Mouse (Mus musculus) hindbrain, embryonic 11.5 days (tissue): ENCODE results near the gene Rgs6. TPM values are rescaled to one million over a fixed set of nuclear protein-coding genes. Genes with fewer than 3 reads are reported as not detected.

Experiments
- ATAC-seq: fragments of 200-750 bp; cut with Nextera tagmentation; 2 replicates; pipeline ENCODE4 v1.8.0; 2017; ENCODE audit warnings: mild to moderate bottlenecking, moderate TSS enrichment, moderate library complexity; ENCODE audit not compliant: low FRiP score
- DNase-seq: peaks from one replicate; pipeline ENCODE4 v3.0.0-alpha.2; 2015; ENCODE audit warnings: low spot score
- H3K27ac ChIP-seq: fragments of 300-500 bp; sonication (generic); 2 replicates; pipeline ENCODE4 v1.5.1; 2014; ENCODE audit warnings: mild to moderate bottlenecking, low read depth, low read length
- H3K27me3 ChIP-seq: fragments of 300-500 bp; sonication (generic); 2 replicates; pipeline ENCODE4 v1.6.1; 2014; ENCODE audit warnings: mild to moderate bottlenecking, low read length, moderate library complexity, mixed read lengths; ENCODE audit not compliant: control insufficient read depth, insufficient read depth
- H3K36me3 ChIP-seq: fragments of 300-500 bp; sonication (generic); 2 replicates; pipeline ENCODE4 v1.6.1; 2014; ENCODE audit warnings: mild to moderate bottlenecking, low read length, moderate library complexity, mixed read lengths; ENCODE audit not compliant: control insufficient read depth, insufficient read depth
- H3K4me1 ChIP-seq: fragments of 300-500 bp; sonication (generic); replicated peaks from 2 replicates; pipeline ENCODE4 v1.6.1; 2014; ENCODE audit warnings: low read length, mixed read lengths; ENCODE audit not compliant: control insufficient read depth, insufficient read depth
- H3K4me2 ChIP-seq: fragments of 300-500 bp; sonication (generic); replicated peaks from 2 replicates; pipeline ENCODE4 v1.6.1; 2014; ENCODE audit warnings: mild to moderate bottlenecking, low read depth, low read length
- H3K4me3 ChIP-seq: fragments of 300-500 bp; sonication (generic); 2 replicates; pipeline ENCODE4 v1.5.1; 2014; ENCODE audit warnings: low read depth, low read length
- H3K9ac ChIP-seq: fragments of 300-500 bp; sonication (generic); 2 replicates; pipeline ENCODE4 v1.6.1; 2014; ENCODE audit warnings: low read depth, low read length
- H3K9me3 ChIP-seq: fragments of 300-500 bp; sonication (generic); 2 replicates; pipeline ENCODE4 v1.6.1; 2016; ENCODE audit warnings: low read length; ENCODE audit not compliant: control insufficient read depth
- WGBS: fragments of 180-500 bp; shearing (Covaris S2); extraction: QIAGEN DNeasy Blood & Tissue Kit; methylation state at CpG from one replicate; pipeline ENCODE4 v1.1.7; 2014; 5-methylcytosine and 5-hydroxymethylcytosine counted together
- polyA plus RNA-seq: library from polyadenylated mRNA; unstranded; fragments of >200 nt; fragmentation: Nextera tagmentation; extraction: Ambion mirVana; gene quantifications from 2 replicates; pipeline ENCODE4 v1.2.1, GENCODE M21; 2014

Rgs6 gene
- polyA plus RNA-seq, 1 experiment from 2014 or later: 0.22 TPM

DNA sequence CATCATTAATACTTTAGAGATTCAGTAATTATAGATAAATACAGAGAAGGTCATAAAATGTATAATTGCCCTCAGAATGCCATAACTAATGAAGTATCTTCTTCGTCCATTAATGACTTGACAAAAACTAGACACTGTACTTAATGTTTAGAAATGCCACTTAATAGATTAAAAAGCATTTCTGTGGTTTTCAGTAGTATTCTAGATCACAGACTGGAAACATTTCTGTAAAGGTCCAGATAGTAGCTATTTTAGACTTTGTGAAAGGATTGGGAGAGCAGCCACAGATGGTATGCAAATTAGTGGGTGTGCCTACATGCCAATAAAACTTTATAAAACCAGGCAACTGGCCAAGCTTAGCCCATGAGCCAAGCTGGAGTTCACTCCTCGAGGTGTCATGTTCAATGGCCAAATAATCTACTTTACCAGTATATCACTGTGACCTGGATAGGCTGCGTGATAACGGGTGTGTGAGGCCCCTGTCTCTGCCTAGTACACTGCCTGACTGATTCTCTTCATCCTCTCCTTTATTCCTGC, 82.2 kb downstream of the Rgs6 start:
- ATAC-seq: no peak
- WGBS: 91% methylated on average over 4 of the region's 4 CpGs
- no peak overlapping the region for H3K4me3 ChIP-seq

DNA sequence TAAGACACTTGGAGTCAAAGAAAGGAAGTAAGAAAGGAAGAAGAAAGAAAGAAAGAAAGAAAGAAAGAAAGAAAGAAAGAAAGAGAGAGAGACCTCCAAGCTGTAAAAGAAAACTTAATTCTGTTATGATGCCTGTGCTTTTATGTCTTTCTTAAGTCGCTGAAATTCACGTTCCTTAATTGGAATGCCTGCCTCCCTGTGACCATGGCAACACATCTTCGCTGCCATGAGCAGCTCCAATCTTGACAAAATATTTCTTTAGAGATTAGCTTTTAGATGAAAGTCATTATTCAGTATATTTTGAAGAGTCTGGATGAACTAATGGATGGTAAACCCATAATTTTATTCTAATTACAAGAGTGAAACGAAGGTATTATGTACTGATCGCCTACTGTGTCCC, 83.5 kb downstream of the Rgs6 start:
- Histone ChIP-seq H3K4me2 (no peak overlapping the region), H3K27ac (no peak overlapping the region), H3K9me3 (no peaks in the 10 kb centered on the region), H3K27me3 (no peaks in the 10 kb centered on the region), H3K9ac (no peak overlapping the region), H3K36me3 (no peaks in the 10 kb centered on the region), H3K4me3 (no peak overlapping the region), H3K4me1 (no peaks in the 10 kb centered on the region)
- WGBS: 87% methylated on average over 5 of the region's 5 CpGs
- DNase-seq: no peak
- no peak for ATAC-seq

More for the DNA sequence above, 82.2 kb downstream of the Rgs6 start:
- H3K4me1 ChIP-seq: no peaks in the 10 kb centered on the region
- no peaks in the 10 kb centered on the region for H3K36me3 ChIP-seq
- no peak overlapping the region for H3K9ac ChIP-seq
- no peak for DNase-seq
- no peak overlapping the region for H3K4me2 ChIP-seq
- no peaks in the 10 kb centered on the region for H3K9me3 ChIP-seq
- no peaks in the 10 kb centered on the region for H3K27me3 ChIP-seq
- no peak overlapping the region for H3K27ac ChIP-seq

DNA sequence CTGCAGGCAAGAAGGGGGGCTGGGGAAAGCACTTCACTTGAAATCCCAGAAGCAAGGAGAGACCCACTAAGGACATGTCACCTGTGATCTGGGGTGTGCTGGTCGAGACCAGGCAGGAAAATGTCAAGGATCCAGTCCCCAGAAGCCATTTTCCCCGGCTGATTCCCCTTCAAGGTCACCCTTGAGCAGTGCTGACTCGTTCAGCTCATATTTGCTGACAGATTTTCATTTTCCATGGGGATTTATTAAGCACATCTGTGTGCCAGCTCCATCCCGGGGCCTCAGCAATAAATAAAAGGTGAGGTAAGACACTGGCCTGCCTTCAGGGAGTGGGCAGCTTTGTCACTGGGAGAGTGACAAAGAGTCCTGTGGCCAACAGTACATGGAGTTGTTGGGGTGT, 87.0 kb downstream of the Rgs6 start:
- WGBS: 73% methylated on average over 4 of the region's 4 CpGs
- no peaks in the 10 kb centered on the region for H3K27me3 ChIP-seq
- ATAC-seq: no peak

DNA sequence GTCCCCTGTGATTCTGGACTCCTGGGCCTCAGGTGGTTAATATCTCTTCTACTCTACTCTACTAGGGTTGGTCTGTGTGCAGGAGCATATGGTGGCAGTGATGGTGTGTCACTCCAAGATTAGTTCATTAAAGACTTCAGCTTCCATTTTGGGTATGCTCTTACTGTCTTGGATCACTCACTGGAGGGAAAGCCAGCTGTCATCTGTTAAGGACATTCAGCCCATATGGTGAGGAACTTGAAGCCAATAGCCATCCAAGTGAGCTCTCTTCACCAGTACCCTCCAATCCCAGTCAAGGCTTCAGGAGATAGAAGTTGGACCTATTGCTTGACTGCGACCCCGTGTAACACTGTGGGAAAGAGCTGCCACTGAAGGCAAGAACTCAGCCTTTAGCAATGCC, 98.9 kb downstream of the Rgs6 start:
- no peak overlapping the region for H3K9ac ChIP-seq
- H3K4me3 ChIP-seq: no peak overlapping the region
- H3K4me1 ChIP-seq: no peaks in the 10 kb centered on the region
- no peak overlapping the region for H3K27ac ChIP-seq
- H3K36me3 ChIP-seq: no peaks in the 10 kb centered on the region
- H3K27me3 ChIP-seq: no peaks in the 10 kb centered on the region
- no peak overlapping the region for H3K4me2 ChIP-seq
- ATAC-seq: no peak
- no peak for DNase-seq
- no peaks in the 10 kb centered on the region for H3K9me3 ChIP-seq
- WGBS: 84% methylated on average over 2 of the region's 2 CpGs

More for the DNA sequence above, 87.0 kb downstream of the Rgs6 start:
- no peaks in the 10 kb centered on the region for H3K36me3 ChIP-seq
- no peaks in the 10 kb centered on the region for H3K9me3 ChIP-seq
- no peak overlapping the region for H3K27ac ChIP-seq
- no peak overlapping the region for H3K4me3 ChIP-seq
- no peak for DNase-seq
- no peak overlapping the region for H3K9ac ChIP-seq
- H3K4me1 ChIP-seq: no peaks in the 10 kb centered on the region
- H3K4me2 ChIP-seq: no peak overlapping the region

DNA sequence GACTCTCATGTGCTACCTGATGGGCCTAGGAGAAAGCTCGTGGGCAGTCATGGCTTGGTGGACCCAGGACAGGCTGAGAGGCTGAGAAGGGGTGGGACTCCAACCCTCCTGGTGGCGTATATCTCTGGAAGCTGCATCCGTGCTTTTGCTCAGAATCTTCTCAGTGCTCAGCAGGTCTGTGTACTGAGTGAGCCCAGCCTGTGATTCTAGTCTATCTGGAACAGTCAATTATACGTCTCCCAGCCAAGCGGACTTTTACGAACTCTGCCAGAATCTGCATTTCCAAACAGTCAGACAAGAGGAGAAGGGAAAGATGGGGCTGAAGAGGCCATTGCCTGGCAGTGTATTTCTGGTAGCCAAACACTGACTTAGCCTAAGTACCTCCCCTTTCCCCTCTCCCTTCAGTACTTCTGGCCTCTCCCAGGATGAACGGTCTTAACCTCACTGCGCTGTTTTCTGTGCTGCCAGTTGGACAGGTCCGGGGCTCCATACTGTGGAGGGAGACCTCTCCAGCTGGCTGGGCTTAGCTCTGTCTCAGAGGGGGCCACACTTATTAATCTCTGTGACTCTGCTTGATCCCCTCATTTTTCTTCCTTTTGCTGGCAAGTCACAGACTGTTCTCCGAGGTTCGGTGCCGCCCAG, 110.9 kb downstream of the Rgs6 start:
- DNase-seq (no peak), ATAC-seq (no peak)
- H3K4me1 ChIP-seq: no peaks in the 10 kb centered on the region
- no peak overlapping the region for H3K4me3 ChIP-seq
- no peaks in the 10 kb centered on the region for H3K9me3 ChIP-seq
- no peaks in the 10 kb centered on the region for H3K36me3 ChIP-seq
- no peak overlapping the region for H3K27ac ChIP-seq
- no peak overlapping the region for H3K9ac ChIP-seq
- H3K27me3 ChIP-seq: no peaks in the 10 kb centered on the region
- WGBS: 88% methylated on average over 12 of the region's 12 CpGs
- no peak overlapping the region for H3K4me2 ChIP-seq

DNA sequence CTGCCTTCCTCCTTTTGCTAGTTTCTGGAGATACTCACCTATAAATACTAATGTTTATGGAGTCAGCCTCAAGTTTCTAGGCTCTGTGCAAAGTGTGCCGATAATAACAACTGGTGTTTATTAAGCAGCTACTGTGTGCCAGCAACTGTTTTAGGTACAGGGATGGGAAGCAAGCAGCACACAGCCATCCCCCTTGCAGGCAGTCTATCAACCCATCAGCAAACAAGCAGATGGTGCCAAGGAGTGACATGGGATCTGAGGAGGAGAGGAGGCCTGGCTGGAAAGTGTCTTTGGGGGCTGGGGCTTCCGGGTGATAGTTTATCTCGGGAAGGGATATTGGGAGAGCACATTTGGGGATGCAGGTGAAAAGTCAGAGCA, 111.4 kb downstream of the Rgs6 start:
- Histone ChIP-seq H3K4me2 (no peak overlapping the region), H3K9ac (no peak overlapping the region), H3K9me3 (no peaks in the 10 kb centered on the region), H3K27me3 (no peaks in the 10 kb centered on the region), H3K4me3 (no peak overlapping the region), H3K27ac (no peak overlapping the region), H3K36me3 (no peaks in the 10 kb centered on the region), H3K4me1 (no peaks in the 10 kb centered on the region)
- DNase-seq (no peak), ATAC-seq (no peak)
- WGBS: 87% methylated on average over 3 of the region's 3 CpGs

DNA sequence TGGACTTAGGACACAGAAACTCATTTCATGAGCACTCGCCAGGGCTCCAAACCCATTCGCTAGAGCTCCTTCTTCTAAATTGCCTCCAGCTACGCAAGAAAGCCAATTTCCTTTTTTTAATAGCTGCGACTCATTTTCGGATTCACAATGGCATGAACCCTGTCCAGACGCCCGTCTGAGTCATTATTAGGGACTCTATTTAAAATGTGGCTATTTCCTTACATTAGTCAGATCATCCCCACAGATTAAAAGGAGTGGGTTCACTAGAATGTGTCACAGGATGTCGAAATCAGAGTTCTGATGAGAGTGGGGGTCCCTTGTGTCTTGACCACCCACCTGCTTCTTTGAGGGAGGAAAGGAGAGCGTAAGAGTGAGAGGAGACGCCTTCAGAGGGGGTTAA, 112.1 kb downstream of the Rgs6 start:
- no peak for ATAC-seq
- 83% methylated on average over 10 of the region's 10 CpGs for WGBS
- no peak overlapping the region for H3K27ac ChIP-seq

DNA sequence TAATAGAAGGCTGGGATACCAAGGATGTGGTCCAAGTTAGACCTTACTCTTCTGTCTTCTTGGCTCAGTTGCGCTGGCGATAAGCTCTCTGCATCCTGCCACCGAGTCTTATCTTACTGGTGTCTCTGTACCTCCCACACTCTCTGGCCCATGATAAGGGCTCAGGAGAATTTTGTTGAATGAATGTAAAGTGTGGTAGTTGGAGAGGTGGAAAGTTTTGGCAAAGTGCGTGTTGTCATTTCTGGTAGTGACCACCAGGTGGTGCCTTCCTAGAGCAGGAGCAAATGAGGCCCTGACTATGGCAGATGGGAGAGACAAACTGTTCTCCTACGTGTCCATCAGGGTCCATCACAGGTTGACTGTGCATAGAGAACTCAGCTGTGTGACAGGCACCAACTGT, 112.7 kb downstream of the Rgs6 start:
- peak; percentile 38 for DNase-seq

More for the DNA sequence above, 112.1 kb downstream of the Rgs6 start:
- Histone ChIP-seq H3K4me3 (no peak overlapping the region), H3K4me1 (no peaks in the 10 kb centered on the region), H3K9ac (no peak overlapping the region), H3K27me3 (no peaks in the 10 kb centered on the region), H3K4me2 (no peak overlapping the region), H3K36me3 (no peaks in the 10 kb centered on the region), H3K9me3 (no peaks in the 10 kb centered on the region)
- DNase-seq: no peak

DNA sequence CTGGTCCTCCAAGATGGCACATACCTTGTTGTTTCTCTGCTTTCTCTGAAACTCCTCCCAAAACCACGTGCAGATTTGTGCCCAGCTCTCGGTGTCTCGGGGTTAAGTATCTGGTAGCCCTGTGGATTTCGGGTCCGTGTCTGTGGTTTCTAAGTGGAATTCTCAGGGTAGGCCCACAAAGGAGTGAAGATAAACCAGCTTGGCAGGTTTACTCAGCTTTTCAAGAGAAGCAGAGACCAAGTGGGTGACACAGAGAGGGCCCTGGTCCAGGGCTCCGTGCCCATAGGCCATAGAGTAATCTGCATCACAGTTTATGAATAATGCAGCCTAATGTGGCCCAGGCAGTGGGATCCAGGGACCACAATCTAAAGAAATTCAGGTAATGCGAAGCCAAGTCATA, 113.3 kb downstream of the Rgs6 start:
- Histone ChIP-seq H3K27me3 (no peaks in the 10 kb centered on the region), H3K9me3 (no peaks in the 10 kb centered on the region), H3K4me2 (no peak overlapping the region), H3K36me3 (no peaks in the 10 kb centered on the region), H3K27ac (no peak overlapping the region), H3K9ac (no peak overlapping the region), H3K4me1 (no peaks in the 10 kb centered on the region), H3K4me3 (no peak overlapping the region)
- no peak for ATAC-seq
- 83% methylated on average over 7 of the region's 7 CpGs for WGBS
- DNase-seq: no peak

More for the DNA sequence above, 112.7 kb downstream of the Rgs6 start:
- H3K27ac ChIP-seq: no peak overlapping the region
- no peak for ATAC-seq
- no peaks in the 10 kb centered on the region for H3K27me3 ChIP-seq
- no peaks in the 10 kb centered on the region for H3K4me1 ChIP-seq
- no peak overlapping the region for H3K9ac ChIP-seq
- H3K9me3 ChIP-seq: no peaks in the 10 kb centered on the region
- 46% methylated on average over 5 of the region's 5 CpGs for WGBS
- H3K4me3 ChIP-seq: no peak overlapping the region
- no peak overlapping the region for H3K4me2 ChIP-seq
- no peaks in the 10 kb centered on the region for H3K36me3 ChIP-seq
